Mouse (Mus musculus): ENCODE results near the gene Lrrn4cl.
"Not testable (repeated sequence)": the region's sequence is repeated elsewhere in the genome, so short reads cannot be mapped to it uniquely, and the experiment has no call there.

Lrrn4cl gene

DNA sequence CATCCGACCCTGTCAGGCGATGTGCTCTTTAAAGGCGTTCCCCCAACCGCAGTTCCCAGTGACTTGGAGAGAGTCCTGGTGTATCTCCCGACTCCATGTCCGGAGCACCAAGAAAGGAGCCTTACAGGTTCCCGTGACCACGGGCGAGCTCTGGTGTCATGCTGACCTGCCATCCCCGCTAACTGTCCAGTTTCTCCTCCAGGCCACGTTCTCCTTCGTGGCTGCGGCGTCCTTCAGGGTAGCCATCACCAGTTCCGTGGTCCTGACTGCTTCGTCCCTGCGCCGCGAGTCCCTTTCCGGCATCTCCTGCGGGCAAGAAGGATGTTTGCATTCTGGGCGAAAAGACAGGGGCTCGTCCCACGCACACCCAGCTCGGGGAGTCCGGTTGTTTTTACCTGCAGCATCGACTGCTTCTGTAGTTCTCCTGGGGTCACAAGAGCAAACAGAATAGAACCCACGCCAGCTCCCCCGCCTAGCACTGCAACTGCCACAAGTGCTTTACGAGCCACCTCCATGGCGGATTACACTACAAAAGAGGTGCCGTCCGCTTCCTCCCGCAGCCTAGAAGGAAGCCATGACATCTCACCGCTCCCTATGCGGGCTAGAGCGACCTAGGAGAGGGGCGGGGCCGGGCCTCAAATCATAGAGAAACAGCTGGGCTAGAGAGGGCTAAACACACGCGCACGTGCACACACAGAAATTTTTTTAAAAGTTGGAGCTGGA is 29.9 kb downstream of the Lrrn4cl start, which contains the start of gene Uqcc3:
Uqcc3 (minus strand) TSS at position 613 of the 723 bp plus-strand sequence.
- peak; percentile 70 for DNase-seq (ENCODE audit: low read depth, low spot score)

DNA sequence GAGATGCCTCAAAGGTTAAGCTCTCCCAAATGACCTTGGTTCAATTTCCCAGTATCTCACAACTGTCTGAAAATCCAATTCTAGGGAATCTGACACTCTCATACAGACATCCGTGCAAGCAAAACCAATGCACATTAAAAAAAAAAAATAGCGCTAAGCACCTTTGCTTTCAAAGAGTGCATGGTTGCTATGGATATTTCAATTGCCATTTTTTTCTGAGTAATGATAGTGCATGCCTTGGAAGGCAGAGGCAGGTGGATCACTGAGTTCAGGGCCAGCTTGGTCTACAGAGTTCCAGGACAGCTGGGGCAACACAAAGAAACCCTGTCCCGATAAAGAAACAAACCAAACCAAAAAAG is 30.4 kb downstream of the Lrrn4cl start:
- no peak for DNase-seq (ENCODE audit: low read depth, low spot score)

DNA sequence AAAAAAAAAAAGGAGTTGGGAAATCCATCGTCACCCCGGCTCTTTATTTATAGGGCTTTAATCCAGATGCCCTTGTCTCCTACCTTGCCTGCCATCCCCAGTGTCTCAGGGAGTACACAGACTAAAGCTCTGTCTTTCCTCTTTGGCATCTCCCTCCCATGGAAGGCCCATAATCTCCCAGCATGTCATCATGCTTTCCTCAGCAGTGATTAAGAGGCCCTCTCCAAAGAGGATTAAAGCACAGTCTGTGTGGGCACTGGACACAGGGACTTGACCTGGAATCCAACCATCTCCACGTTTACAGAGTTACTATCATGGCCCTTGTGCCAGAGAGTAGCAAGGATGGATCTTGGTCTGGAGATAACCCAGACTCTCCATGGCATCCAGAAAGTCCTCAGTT is 33.0 kb downstream of the Lrrn4cl start, which contains the start of the genes Lbhd1 and Gm49403:
Lbhd1 (plus strand) TSS at position 117 of the 400 bp plus-strand sequence.
Gm49403 (plus strand) TSS at position 315 of the 400 bp plus-strand sequence.
- no peak for DNase-seq (ENCODE audit: low read depth, low spot score)

DNA sequence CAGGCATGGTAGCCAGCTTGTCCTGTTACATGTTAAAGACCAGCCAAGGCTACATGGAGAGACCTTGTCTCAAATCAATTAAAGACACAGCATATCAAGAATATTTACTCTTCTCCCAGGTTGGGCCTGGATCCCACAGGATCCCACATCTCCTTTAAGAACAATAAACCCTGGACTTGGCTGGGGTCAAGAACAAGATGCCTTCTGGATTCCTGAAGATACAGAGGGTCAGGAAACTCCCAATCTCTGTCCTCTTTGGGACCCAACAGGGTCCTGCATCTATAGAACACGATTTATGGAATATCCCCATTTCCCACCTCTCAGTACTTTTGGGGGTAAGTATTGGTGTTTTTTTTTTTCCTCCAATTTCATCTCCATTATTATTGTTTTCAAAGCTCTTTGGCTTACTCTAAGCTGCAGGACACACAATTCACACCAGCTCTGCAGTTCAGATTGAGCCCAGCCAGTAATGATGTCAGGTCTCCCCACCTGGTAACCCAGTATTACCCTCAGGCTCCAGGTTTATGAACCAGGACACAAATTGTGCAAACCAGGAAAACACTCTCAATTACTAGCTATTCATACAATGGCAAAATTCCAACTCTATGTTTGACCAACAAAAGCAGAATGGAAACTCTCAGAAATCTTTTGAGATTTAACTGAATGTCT is 36.5 kb downstream of the Lrrn4cl start:
- DNase-seq (ENCODE audit: low read depth, low spot score), result no peak

DNA sequence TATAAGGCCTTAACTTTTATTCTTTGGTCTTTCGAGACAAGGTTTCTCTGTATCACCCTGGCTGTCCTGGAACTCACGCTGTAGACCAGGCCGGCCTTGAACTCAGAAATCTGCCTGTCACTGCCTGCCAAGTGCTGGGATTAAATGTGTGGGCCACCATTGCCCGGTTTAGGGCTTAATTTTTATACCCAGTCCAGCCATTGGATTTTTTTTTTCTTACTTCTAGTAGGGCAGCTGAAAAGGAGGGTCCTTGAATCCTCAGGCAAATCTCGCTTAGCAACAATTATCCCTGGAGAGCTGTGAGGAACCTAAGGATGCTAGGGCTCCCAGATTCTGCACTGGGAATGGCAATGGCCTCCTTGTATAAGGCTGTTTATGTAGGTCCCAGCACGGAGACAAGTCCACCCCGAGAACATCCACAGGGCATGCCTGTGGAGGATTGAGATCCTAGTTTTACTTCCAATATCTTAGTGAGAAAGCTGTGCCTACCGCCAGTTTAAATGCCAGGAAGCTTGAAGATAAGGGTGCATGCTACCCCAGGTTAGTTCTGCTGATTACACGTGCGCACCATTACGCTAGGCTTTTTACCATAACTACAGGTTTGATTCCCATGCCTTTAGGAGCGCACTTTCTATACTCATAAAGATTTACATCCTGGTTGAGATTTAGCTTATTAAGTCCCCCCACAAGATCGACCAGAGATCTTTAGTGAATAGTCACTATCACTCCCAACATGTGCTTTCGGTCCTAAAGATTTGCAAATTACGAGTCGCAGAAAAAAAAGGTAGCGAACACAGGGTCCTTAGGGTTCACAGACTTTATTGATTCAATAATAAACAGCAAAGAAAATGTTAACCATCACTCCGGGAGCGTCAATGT is 37.3 kb downstream of the Lrrn4cl start:
- DNase-seq (ENCODE audit: low read depth, low spot score), result no peak

DNA sequence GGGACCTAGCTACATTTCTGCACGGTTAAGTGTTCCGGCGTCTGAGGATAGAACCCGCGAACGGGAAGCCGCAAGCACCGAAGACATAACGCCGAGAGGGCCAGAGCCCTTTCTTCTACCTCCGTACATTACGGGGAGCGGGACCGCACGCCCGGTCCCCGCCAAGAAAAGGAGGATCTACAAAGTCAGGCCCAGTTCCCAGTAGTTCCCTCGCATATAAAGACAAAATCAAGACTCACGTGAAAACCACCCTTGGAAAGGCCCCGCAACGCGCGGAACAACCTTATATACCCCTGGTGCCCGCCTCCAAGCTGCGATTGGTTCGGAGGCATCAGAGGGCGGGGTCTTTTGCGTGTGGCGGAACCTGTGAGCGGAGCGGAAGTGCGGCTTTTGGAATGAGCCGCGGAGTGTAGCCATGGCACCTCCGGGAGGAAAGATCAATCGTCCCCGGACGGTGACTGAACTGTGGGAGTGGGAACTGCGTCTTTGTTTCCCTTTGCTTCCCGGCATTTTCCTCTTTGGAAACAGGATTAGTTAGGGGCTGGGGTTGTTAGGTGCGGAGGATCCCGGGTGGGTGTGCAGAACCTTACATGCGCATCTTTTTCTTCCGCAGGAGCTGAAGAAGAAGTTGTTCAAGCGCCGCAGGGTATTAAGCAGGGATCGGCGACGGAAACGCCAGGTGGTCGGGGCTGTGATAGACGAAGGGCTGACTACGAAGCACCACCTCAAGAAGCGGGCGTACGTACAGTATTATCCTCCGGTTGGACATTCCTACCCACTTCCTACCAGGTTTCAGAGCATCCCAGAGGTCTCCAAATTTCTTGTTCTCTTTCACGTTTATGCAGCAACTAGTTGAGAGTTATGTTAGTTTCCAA is 38.2 kb downstream of the Lrrn4cl start, which contains the start of the genes 1810009A15Rik and Gm49416:
1810009A15Rik (plus strand) TSS at position 343 of the 875 bp plus-strand sequence.
Gm49416 (plus strand) TSS at position 416 of the 875 bp plus-strand sequence.
- peak; percentile 97 for DNase-seq (ENCODE audit: low read depth, low spot score)

DNA sequence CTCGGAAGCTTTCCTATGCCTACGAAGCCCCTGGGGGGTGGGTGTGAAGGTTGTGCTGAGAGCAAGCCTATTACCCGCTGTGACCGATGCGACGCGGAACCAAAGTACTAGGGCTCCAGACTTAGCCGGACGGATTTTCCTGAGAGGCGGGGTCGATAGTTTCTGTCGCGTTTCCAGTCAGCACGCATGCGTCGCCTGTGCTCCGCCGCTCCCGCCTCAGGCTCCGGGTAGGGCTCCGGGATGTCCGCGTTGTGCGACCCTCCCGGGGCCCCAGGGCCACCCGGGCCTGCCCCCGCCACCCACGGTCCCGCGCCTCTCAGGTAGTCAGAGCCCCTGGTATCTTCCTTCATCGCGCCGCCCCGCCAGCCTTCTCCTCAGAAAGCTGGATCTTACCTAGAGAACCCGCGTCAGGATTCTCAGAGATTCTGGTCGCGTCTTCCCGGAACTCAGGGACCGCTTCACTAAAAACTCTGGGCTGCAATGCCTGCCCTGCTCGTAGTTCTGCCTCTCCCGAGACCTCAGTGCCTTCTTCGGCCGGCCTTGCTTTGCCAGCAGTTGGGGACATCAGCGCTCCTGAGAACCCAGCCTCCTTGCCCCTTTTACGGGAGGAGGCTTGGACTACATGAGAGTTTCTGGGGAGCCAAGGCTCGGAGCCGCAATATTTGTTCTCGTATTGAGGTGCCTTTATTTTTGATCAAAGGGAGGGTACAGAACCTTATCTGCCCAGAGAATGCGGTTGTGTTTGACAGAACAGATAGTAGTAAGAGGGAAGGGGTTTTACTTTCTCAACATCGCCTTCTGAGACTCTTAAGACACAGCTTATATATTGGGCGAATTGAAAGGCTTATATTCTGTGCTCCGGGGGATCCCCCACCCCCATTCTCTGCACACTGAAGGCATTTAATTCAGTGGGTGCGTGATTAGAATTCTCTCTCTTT is 42.5 kb downstream of the Lrrn4cl start, which contains the start of gene Ints5:
Ints5 (plus strand) TSS at position 177 of the 938 bp plus-strand sequence.
- peak; percentile 83 for DNase-seq (ENCODE audit: low read depth, low spot score)

DNA sequence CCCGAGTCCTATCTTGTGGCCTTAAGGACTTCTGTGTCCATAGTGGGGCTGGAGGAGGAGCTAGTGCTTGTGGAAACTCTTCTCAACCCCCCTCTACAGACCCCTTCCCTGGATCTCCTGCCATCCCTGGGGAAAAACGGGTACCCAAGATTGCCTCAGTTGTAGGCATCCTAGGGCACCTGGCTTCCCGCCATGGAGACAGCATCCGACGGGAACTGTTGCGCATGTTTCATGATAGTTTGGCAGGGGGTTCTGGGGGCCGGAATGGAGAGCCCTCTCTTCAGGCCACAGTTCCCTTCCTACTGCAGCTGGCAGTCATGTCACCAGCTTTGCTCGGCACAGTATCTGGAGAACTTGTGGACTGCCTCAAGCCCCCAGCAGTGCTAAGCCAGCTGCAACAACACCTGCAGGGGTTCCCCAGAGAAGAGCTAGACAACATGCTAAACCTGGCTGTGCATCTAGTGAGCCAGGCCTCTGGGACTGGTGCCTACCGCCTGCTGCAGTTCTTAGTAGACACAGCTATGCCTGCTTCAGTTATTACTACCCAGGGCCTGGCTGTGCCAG is 44.9 kb downstream of the Lrrn4cl start:
- no peak for DNase-seq (ENCODE audit: low read depth, low spot score)

DNA sequence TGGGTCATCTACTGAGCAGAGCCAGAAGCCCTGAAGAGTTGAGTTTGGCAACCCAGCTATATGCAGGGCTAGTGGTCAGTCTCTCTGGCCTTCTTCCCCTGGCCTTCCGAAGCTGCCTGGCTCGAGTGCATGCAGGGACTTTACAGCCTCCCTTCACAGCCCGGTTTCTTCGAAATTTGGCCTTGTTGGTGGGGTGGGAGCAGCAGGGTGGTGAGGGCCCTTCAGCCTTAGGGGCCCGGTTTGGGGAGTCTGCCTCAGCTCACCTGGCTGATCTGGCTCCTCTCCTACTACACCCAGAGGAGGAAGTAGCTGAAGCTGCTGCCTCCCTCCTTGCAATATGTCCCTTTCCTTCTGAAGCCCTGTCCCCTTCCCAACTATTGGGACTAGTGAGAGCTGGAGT is 45.7 kb downstream of the Lrrn4cl start:
- DNase-seq (ENCODE audit: low read depth, low spot score), result not testable (repeated sequence)

DNA sequence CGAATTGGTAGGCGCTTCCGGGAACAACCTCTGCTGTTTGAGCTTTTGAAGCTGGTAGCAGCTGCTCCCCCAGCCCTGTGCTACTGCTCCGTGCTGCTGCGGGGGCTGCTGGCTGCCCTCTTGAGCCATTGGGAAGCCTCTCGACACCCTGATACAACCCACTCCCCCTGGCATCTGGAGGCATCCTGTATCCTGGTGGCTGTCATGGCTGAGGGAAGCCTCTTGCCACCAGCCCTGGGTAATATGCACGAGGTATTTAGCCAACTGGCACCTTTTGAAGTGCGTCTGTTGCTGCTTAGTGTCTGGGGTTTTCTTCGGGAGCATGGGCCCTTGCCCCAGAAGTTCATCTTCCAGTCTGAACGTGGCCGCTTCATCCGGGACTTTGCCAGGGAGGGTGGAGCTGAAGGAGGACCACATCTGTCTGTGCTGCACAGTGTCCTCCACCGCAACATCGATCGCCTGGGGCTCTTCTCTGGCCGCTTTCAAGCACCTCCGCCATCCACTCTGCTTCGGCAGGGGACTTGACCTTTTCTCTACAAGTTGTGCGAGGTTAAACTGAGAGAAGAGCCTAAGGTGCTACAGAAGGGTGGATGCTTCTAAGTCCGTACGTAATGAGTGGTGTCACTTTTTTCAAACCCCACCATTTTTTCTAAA is 46.8 kb downstream of the Lrrn4cl start:
- DNase-seq (ENCODE audit: low read depth, low spot score), result not testable (repeated sequence)

DNA sequence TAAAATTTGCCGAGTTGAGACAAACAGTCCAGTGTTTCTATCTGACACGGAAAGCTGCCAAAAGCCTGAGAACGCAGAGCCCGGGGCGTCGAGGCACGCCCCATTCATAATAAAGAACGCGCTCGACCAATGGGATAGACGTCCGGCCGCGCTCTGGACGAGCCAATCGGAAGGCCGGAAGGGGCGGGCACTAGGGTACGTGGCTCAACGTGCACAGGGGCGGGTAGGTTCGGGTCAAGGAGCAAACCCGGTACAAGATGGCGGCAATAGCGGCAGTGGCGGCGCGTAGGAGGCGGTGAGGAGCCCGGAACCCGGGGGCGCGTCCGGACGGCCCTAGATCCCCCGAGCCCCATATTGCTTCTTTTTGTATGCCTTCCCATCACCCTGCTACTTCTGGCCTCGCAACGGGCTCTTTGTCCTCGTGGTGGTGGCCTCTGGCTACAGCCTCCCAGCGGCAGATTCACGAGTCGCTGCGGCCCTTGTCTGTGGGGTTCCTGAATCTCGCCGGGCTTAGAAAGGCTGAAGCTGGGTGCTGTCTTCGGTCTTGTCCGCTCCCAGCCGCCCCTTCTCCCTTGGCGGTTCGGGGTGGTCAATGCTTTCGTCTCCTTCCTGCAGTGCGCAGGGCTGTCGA is 47.4 kb downstream of the Lrrn4cl start, which contains the start of gene Ganab:
Ganab (plus strand) TSS at position 207 of the 631 bp plus-strand sequence.
- peak; percentile 96 for DNase-seq (ENCODE audit: low read depth, low spot score)

DNA sequence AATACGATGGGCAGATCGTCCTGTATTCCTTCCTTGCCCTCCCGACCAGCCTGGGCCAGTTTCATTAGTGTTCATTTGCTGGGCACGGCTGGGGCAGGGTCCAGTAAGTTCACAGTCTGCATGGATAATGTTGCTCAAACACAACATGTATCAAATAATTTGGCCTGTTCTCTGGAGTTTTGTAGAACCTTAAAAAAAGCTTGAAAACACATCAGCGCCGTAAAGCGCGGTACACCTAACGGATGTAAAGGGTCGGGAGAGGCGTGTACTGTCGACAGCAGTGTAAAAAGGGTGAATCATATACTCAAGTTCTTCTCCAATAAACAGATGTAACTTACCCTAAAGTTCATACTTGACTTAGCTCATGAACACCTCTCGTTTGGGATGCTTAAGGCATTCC is 48.0 kb downstream of the Lrrn4cl start:
- DNase-seq (ENCODE audit: low read depth, low spot score), result no peak

DNA sequence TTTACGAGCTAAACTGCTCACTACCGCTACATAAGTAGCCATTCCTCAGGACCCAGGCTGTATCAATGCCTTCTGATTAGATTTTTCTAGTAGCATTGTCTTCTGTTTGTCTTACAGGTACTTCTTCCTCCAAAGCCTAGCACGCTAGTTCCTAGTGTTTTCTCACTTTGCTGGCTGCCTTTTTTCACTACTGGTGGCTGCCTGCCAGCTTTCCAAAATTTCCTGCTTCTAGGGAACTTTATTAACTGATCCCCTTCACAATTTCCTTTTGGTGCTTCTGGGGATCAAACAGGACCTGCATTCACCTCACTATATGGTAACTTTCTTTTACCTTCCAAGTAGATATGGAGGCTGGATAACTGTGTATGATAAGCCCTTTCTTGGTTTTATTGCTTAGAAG is 48.5 kb downstream of the Lrrn4cl start:
- DNase-seq (ENCODE audit: low read depth, low spot score), result no peak

DNA sequence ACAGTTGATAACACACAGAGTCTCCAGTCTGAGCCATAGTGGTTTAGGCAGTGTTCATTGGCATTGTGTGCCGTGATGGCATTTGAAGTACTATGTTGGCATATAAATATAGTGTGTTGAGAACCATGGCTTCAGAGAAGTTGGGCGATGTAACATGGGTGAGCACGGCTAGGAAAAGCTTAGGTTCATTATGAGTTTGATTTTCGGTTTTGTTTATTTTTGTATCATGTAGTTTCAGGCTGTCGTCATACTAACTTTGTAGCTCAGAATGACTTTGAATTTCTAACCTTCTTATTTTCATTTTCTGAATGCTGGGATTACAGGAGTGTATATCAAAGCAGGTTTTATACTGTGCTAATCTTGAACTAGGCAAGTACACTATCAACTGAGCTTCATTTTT is 52.8 kb downstream of the Lrrn4cl start:
- no peak for DNase-seq (ENCODE audit: low read depth, low spot score)

All from forelimb bud, embryonic 11.5 days (tissue).